Comparison of ENCODE assay signal across 22 mouse cellular contexts in the genomic region with DNA sequence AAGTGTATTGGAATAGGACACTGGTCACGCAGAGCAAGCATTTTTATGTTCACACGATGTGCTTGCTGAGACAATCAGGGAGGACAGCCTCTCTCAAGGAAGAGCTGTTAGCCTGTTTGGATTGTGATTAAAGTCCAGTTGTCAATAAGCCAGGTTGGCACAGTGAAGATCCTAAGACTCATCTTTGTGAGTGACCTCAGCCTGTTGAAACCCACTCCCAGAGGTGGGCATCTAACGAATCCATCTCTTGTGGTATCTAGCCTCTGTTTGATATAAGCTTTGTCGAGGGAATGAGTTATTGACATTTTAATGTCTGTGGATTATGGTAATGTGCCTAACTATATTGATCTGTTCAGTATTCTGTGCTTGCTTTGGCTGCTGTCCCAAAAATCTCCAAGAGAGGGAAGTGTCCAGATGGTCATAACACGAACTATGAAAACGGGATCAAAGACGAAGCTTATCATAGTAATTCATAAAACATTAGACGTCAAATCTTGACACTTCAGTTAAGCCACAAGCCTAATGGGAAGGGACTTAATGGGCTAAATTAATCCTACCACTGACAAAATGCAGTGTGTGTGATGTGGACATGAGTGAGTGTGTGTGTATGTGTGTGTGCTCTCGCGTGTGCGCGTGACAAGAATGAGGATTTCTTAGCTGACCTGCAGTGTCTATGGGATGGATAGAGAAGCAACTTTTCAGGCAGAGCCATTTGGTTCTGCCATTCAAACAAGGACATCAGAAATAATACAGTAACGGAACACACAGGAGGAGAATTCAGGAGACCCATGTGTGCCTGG.
DNase-seq lines count a peak whose midpoint lies in the region; ATAC-seq and TF ChIP-seq lines count a peak whose summit lies in the region.
"Had no signal": no experiment of that assay in that cellular context is flagged by ENCODE, and none has a peak within 500 bp of the region (broad histone marks: within the 10 kb centered on the region; RNA-seq: fewer than 3 reads in every experiment).

No protein-coding gene starts in this region.

- no peaks in the 10 kb centered on the region for H3K36me3 ChIP-seq in forebrain, embryonic 14.5 days (ENCODE audit: control insufficient read depth, insufficient read depth, low read length)
- H3K36me3 ChIP-seq in forebrain, embryonic 12.5 days (replicated peaks) = no peaks in the 10 kb centered on the region
- H3K36me3 ChIP-seq in liver, adult 2 months (ENCODE audit: control insufficient read depth, insufficient read depth, low read length) = no peaks in the 10 kb centered on the region
- H3K36me3 ChIP-seq in liver, embryonic 12.5 days = no peaks in the 10 kb centered on the region
- no peaks in the 10 kb centered on the region for H3K36me3 ChIP-seq in hindbrain, postnatal 0 days (ENCODE audit: insufficient read depth, low read length)
- no peaks in the 10 kb centered on the region for H3K36me3 ChIP-seq in midbrain, embryonic 16.5 days (ENCODE audit: control insufficient read depth, insufficient read depth, low read length)
- H3K36me3 ChIP-seq: embryonic facial prominence, embryonic 12.5 days; intestine, embryonic 15.5 days; limb, embryonic 12.5 days; liver, embryonic 13.5 days had no signal

- no peak; the same call in 1 of the 2 replicates for ATAC-seq in forebrain, embryonic 14.5 days
- ATAC-seq in forebrain, embryonic 12.5 days (ENCODE audit: low FRiP score) = no peak
- ATAC-seq in liver, embryonic 12.5 days = no peak
- ATAC-seq in hindbrain, postnatal 0 days = peak; percentile 78
- peak; percentile 76 for ATAC-seq in midbrain, embryonic 16.5 days
- ATAC-seq: intestine, embryonic 15.5 days had no signal

- no peak for TF ChIP-seq CTCF in liver, adult 2 months (IDR thresholded peaks at IDR 0.05; ENCODE audit: low read depth, low read length)
- TF ChIP-seq CTCF in hindbrain, postnatal 0 days (IDR thresholded peaks at IDR 0.05; ENCODE audit: low read depth) = no peak

- no peaks in the 10 kb centered on the region for H3K27me3 ChIP-seq in forebrain, embryonic 14.5 days (replicated peaks; ENCODE audit: control insufficient read depth, insufficient read depth, low read length)
- no peaks in the 10 kb centered on the region for H3K27me3 ChIP-seq in forebrain, embryonic 12.5 days
- no peaks in the 10 kb centered on the region for H3K27me3 ChIP-seq in liver, adult 2 months (ENCODE audit: control insufficient read depth, insufficient read depth, low read length)
- no peaks in the 10 kb centered on the region for H3K27me3 ChIP-seq in liver, embryonic 12.5 days (replicated peaks)
- H3K27me3 ChIP-seq in hindbrain, postnatal 0 days (ENCODE audit: insufficient read depth, low read length) = no peaks in the 10 kb centered on the region
- H3K27me3 ChIP-seq in midbrain, embryonic 16.5 days (ENCODE audit: control insufficient read depth, insufficient read depth, low read depth, low read length) = no peaks in the 10 kb centered on the region
- H3K27me3 ChIP-seq: embryonic facial prominence, embryonic 12.5 days; intestine, embryonic 15.5 days; limb, embryonic 12.5 days; liver, embryonic 13.5 days had no signal

- no peak overlapping the region for H3K4me2 ChIP-seq in forebrain, embryonic 14.5 days (ENCODE audit: low read length)
- no peak overlapping the region for H3K4me2 ChIP-seq in forebrain, embryonic 12.5 days
- no peak overlapping the region for H3K4me2 ChIP-seq in liver, embryonic 12.5 days
- H3K4me2 ChIP-seq in hindbrain, postnatal 0 days (ENCODE audit: low read depth, low read length) = no peak overlapping the region
- H3K4me2 ChIP-seq in midbrain, embryonic 16.5 days (ENCODE audit: low read length) = no peak overlapping the region
- H3K4me2 ChIP-seq: embryonic facial prominence, embryonic 12.5 days; intestine, embryonic 15.5 days; limb, embryonic 12.5 days; liver, embryonic 13.5 days had no signal

- H3K79me2 ChIP-seq in liver, adult 2 months (ENCODE audit: control insufficient read depth, insufficient read depth, low read length) = no peaks in the 10 kb centered on the region

- H3K9ac ChIP-seq in forebrain, embryonic 14.5 days (ENCODE audit: low read length) = no peak overlapping the region
- H3K9ac ChIP-seq in forebrain, embryonic 12.5 days = no peak overlapping the region
- H3K9ac ChIP-seq in liver, adult 2 months (ENCODE audit: low read depth, low read length) = no peak overlapping the region
- H3K9ac ChIP-seq in liver, embryonic 12.5 days = no peak overlapping the region
- no peak overlapping the region for H3K9ac ChIP-seq in hindbrain, postnatal 0 days (replicated peaks; ENCODE audit: low read length)
- H3K9ac ChIP-seq in midbrain, embryonic 16.5 days (ENCODE audit: low read depth, low read length) = no peak overlapping the region
- H3K9ac ChIP-seq: embryonic facial prominence, embryonic 12.5 days; intestine, embryonic 15.5 days; limb, embryonic 12.5 days; liver, embryonic 13.5 days had no signal

- DNase-seq in forebrain, embryonic 14.5 days (ENCODE audit: low spot score) = peak; percentile 19
- DNase-seq in liver, adult 2 months (ENCODE audit: extremely low read depth, low read depth, low spot score) = peak; percentile 71
- peak; percentile 37 for DNase-seq in hindbrain, postnatal 0 days (ENCODE audit: low spot score)
- no peak for DNase-seq in kidney, postnatal 10 days
- DNase-seq: adrenal gland, postnatal 25 days; cerebellum, adult 9-10 months; gastrocnemius, postnatal 36 days; heart, adult 2 months; heart, postnatal 4 days; kidney, adult 8-10 months; kidney, postnatal 14 days; liver, embryonic 13.5 days; lung, adult 2 months; lung, postnatal 14 days; right cerebral cortex, postnatal 4 days; thymus, postnatal 14 days had no signal

- H3K4me3 ChIP-seq in forebrain, embryonic 14.5 days (ENCODE audit: low read depth, low read length) = no peak overlapping the region
- H3K4me3 ChIP-seq in forebrain, embryonic 12.5 days (replicated peaks) = no peak overlapping the region
- no peak overlapping the region for H3K4me3 ChIP-seq in liver, adult 2 months (ENCODE audit: insufficient read depth, low read depth, low read length)
- H3K4me3 ChIP-seq in liver, embryonic 12.5 days = no peak overlapping the region
- no peak overlapping the region for H3K4me3 ChIP-seq in hindbrain, postnatal 0 days (ENCODE audit: low read length)
- no peak overlapping the region for H3K4me3 ChIP-seq in midbrain, embryonic 16.5 days (ENCODE audit: low read depth, low read length)
- H3K4me3 ChIP-seq: embryonic facial prominence, embryonic 12.5 days; heart, adult 2 months; intestine, embryonic 15.5 days; limb, embryonic 12.5 days; liver, embryonic 13.5 days had no signal

- no peaks in the 10 kb centered on the region for H3K9me3 ChIP-seq in forebrain, embryonic 14.5 days (replicated peaks; ENCODE audit: control insufficient read depth, low read length)
- H3K9me3 ChIP-seq in forebrain, embryonic 12.5 days = no peaks in the 10 kb centered on the region
- H3K9me3 ChIP-seq in liver, embryonic 12.5 days (replicated peaks) = no peaks in the 10 kb centered on the region
- no peaks in the 10 kb centered on the region for H3K9me3 ChIP-seq in hindbrain, postnatal 0 days (ENCODE audit: low read length)
- H3K9me3 ChIP-seq in midbrain, embryonic 16.5 days (replicated peaks; ENCODE audit: control insufficient read depth, low read length, poor library complexity, severe bottlenecking) = peaks cover 3% of the 10 kb centered on the region
- H3K9me3 ChIP-seq: intestine, embryonic 15.5 days; limb, embryonic 12.5 days had no signal

- TF ChIP-seq POLR2A in liver, adult 2 months (IDR thresholded peaks at IDR 0.05; ENCODE audit: extremely low read depth, insufficient read depth, low read length) = no peak

- 91% methylated on average over 13 of the region's 13 CpGs for WGBS in forebrain, embryonic 14.5 days
- WGBS in forebrain, embryonic 12.5 days = 93% methylated on average over 13 of the region's 13 CpGs
- 50% methylated on average over 13 of the region's 13 CpGs for WGBS in liver, adult 2 months
- WGBS in liver, embryonic 12.5 days (ENCODE audit: insufficient replicate concordance) = 78% methylated on average over 13 of the region's 13 CpGs
- 61% methylated on average over 13 of the region's 13 CpGs for WGBS in hindbrain, postnatal 0 days
- 59% methylated on average over 13 of the region's 13 CpGs for WGBS in midbrain, embryonic 16.5 days

- no peaks in the 10 kb centered on the region for H3K4me1 ChIP-seq in forebrain, embryonic 14.5 days (ENCODE audit: control insufficient read depth, insufficient read depth, low read length)
- no peaks in the 10 kb centered on the region for H3K4me1 ChIP-seq in forebrain, embryonic 12.5 days
- H3K4me1 ChIP-seq in liver, adult 2 months (ENCODE audit: control insufficient read depth, insufficient read depth, low read length) = peaks cover 1% of the 10 kb centered on the region; the same call in 1 of the 2 replicates
- H3K4me1 ChIP-seq in liver, embryonic 12.5 days = no peaks in the 10 kb centered on the region
- peaks cover 9% of the 10 kb centered on the region; the same call in 1 of the 2 replicates for H3K4me1 ChIP-seq in hindbrain, postnatal 0 days (ENCODE audit: insufficient read depth, low read length)
- peaks cover 3% of the 10 kb centered on the region; the same call in 1 of the 2 replicates for H3K4me1 ChIP-seq in midbrain, embryonic 16.5 days (ENCODE audit: control insufficient read depth, insufficient read depth, low read length)
- H3K4me1 ChIP-seq: embryonic facial prominence, embryonic 12.5 days; intestine, embryonic 15.5 days; limb, embryonic 12.5 days; liver, embryonic 13.5 days had no signal

- no peak overlapping the region for H3K27ac ChIP-seq in forebrain, embryonic 14.5 days (ENCODE audit: low read depth, low read length)
- no peak overlapping the region for H3K27ac ChIP-seq in forebrain, embryonic 12.5 days
- no peak overlapping the region for H3K27ac ChIP-seq in liver, adult 2 months (replicated peaks; ENCODE audit: insufficient read depth, low read depth, low read length)
- H3K27ac ChIP-seq in liver, embryonic 12.5 days = no peak overlapping the region
- peak overlapping the region; percentile 68; the same call in 1 of the 2 replicates for H3K27ac ChIP-seq in hindbrain, postnatal 0 days
- 0 out of 2 replicates have a peak overlapping the region, but pooled peaks have one; percentile 31 for H3K27ac ChIP-seq in midbrain, embryonic 16.5 days (ENCODE audit: low read length)
- H3K27ac ChIP-seq: embryonic facial prominence, embryonic 12.5 days; heart, adult 2 months; intestine, embryonic 15.5 days; limb, embryonic 12.5 days; liver, embryonic 13.5 days had no signal

Comparison
In these comparisons a context has a peak if more than half of its experiments do, and no peak if none do; other contexts are left out.
1. ATAC-seq: peak in hindbrain, postnatal 0 days (single experiment) and midbrain, embryonic 16.5 days (single experiment); none in forebrain, embryonic 14.5 days (single experiment), forebrain, embryonic 12.5 days (single experiment) and liver, embryonic 12.5 days (single experiment).
2. H3K27ac ChIP-seq: peak in hindbrain, postnatal 0 days (single experiment) and midbrain, embryonic 16.5 days (single experiment); none in forebrain, embryonic 14.5 days (single experiment), forebrain, embryonic 12.5 days (single experiment), liver, adult 2 months (single experiment) and liver, embryonic 12.5 days (single experiment).